Mouse (Mus musculus): ENCODE data around the gene Catsperg2. TPM values are rescaled to one million over a fixed set of nuclear protein-coding genes. Genes with fewer than 3 reads are reported as not detected.

Gene Catsperg2
- 94.6 TPM for polyA plus RNA-seq (2014; fragmentation: Illumina TruSeq; extraction: RNeasy Lipid Tissue Mini Kit (QIAGEN cat#74804); ENCODE audit: low read depth, low replicate concordance)

DNA sequence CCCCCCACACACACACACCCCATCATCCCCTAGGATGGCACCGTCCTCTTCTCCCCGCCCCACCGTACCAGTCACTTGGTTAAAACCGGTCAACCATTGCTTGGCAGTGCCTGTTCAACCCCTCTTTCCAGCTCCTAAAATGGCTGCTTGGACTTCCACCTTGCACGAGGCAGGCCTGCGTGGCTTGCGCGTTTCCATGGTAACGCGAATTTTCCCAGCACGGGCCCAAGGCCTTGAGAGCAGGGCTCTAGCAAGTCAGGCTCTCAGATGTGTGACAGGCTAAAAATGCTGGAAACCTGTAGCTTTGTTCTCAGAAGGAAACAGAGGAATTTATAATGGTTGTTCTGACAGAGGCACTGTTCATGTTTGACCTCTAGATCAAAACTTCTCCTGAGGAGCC lies at the start of gene Catsperg2:
Catsperg2 (minus strand) TSS at position 173 of the 400 bp plus-strand sequence.

DNA sequence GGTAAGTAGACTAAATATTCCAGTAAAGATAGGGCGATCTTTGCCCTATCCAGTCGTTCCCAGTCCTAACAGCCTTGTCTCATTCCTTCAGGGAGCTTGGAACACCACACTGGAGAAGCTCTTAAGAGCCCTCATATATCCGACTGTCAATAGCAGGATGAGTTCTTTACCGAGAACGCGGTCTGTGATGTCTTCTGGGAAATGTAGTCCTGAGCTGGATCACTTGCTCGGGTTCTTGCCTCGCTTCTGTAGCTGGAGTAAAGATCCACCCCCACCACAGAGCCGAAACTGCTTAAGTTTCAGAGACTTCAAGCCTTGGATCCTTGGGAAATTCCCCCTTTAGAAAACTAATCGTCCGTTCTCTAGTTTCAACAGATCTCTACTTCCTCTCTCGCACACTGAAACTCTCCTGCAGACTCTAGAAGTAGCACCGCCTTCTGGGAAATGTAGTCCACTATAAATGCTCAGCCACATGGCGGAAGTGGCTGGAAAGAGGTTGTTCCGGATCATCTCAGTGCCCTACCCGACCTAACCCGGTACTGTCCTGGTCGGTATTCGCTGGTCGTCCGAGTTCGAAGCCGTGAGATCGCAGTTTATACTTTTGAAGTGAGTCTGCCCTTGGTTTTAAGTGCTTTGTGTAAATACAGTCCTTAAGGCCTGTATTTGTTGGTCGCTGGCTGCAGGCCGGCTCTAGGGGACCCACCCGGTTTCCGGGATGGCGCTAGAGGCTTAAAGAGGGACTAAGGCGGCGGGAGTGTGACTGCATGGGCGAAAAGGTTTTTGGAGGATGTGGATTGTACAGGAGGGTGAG lies 41.5 kb upstream of the Catsperg2 start, which contains the start of gene Zfp84:
Zfp84 (plus strand) TSS at position 463 of the 811 bp plus-strand sequence.

Other genes starting within 250 kb of the Catsperg2 start
- gene Sipa1l3, start 208.4 kb downstream of the Catsperg2 start, polyA plus RNA-seq (2014; fragmentation: Illumina TruSeq; extraction: RNeasy Lipid Tissue Mini Kit (QIAGEN cat#74804); ENCODE audit: low read depth, low replicate concordance) = 4.1 TPM
- 2.0 TPM for gene Zfp84, start 41.5 kb upstream of the Catsperg2 start, polyA plus RNA-seq (2014; fragmentation: Illumina TruSeq; extraction: RNeasy Lipid Tissue Mini Kit (QIAGEN cat#74804); ENCODE audit: low read depth, low replicate concordance)
- gene Zfp30, start 57.0 kb upstream of the Catsperg2 start, polyA plus RNA-seq (2014; fragmentation: Illumina TruSeq; extraction: RNeasy Lipid Tissue Mini Kit (QIAGEN cat#74804); ENCODE audit: low read depth, low replicate concordance) = 0.29 TPM
- gene Zfp790, start 89.1 kb upstream of the Catsperg2 start, polyA plus RNA-seq (2014; fragmentation: Illumina TruSeq; extraction: RNeasy Lipid Tissue Mini Kit (QIAGEN cat#74804); ENCODE audit: low read depth, low replicate concordance) = 2.7 TPM
- gene Zfp940, start 126.6 kb upstream of the Catsperg2 start, polyA plus RNA-seq (2014; fragmentation: Illumina TruSeq; extraction: RNeasy Lipid Tissue Mini Kit (QIAGEN cat#74804); ENCODE audit: low read depth, low replicate concordance) = 4.0 TPM
- gene Zfp420, start 132.9 kb upstream of the Catsperg2 start, polyA plus RNA-seq (2014; fragmentation: Illumina TruSeq; extraction: RNeasy Lipid Tissue Mini Kit (QIAGEN cat#74804); ENCODE audit: low read depth, low replicate concordance) = 5.7 TPM
- gene Zfp27, start 179.5 kb upstream of the Catsperg2 start, polyA plus RNA-seq (2014; fragmentation: Illumina TruSeq; extraction: RNeasy Lipid Tissue Mini Kit (QIAGEN cat#74804); ENCODE audit: low read depth, low replicate concordance) = 3.7 TPM
- 4.6 TPM for gene Zfp383, start 181.2 kb upstream of the Catsperg2 start, polyA plus RNA-seq (2014; fragmentation: Illumina TruSeq; extraction: RNeasy Lipid Tissue Mini Kit (QIAGEN cat#74804); ENCODE audit: low read depth, low replicate concordance)
- 1.8 TPM for gene Zfp74, start 227.1 kb upstream of the Catsperg2 start, polyA plus RNA-seq (2014; fragmentation: Illumina TruSeq; extraction: RNeasy Lipid Tissue Mini Kit (QIAGEN cat#74804); ENCODE audit: low read depth, low replicate concordance)

Data from testis, adult 10 weeks (tissue).